Mouse (Mus musculus): Measurements from ENCODE around the gene Tpm4. TPM values are rescaled to one million over a fixed set of nuclear protein-coding genes. Genes with fewer than 3 reads are reported as not detected.

Tpm4 gene
- polyA plus RNA-seq, 1 experiment from 2014 or later: 927 TPM

Other genes with a start within 250 kb of the Tpm4 start
- 5.4 and 6.0 TPM in 2 replicates for gene Zfp882, start 226.4 kb upstream of the Tpm4 start, polyA plus RNA-seq (2015; fragmentation: Nextera tagmentation; extraction: Ambion mirVana)
- 22.0 and 24.6 TPM in 2 replicates for gene Zfp617, start 226.3 kb upstream of the Tpm4 start, polyA plus RNA-seq (2015; fragmentation: Nextera tagmentation; extraction: Ambion mirVana)
- gene Zfp961, start 183.9 kb upstream of the Tpm4 start, polyA plus RNA-seq (2015; fragmentation: Nextera tagmentation; extraction: Ambion mirVana): 22.4 and 24.4 TPM in 2 replicates
- gene Cyp4f18, start 125.3 kb upstream of the Tpm4 start, polyA plus RNA-seq (2015; fragmentation: Nextera tagmentation; extraction: Ambion mirVana): 3.1 and 3.8 TPM in 2 replicates
- gene Olfr372, start 93.8 kb upstream of the Tpm4 start, polyA plus RNA-seq (2015; fragmentation: Nextera tagmentation; extraction: Ambion mirVana): not detected in 2 replicates
- gene Olfr373, start 51.8 kb upstream of the Tpm4 start, polyA plus RNA-seq (2015; fragmentation: Nextera tagmentation; extraction: Ambion mirVana): not detected in 2 replicates
- gene Olfr374, start 27.9 kb upstream of the Tpm4 start, polyA plus RNA-seq (2015; fragmentation: Nextera tagmentation; extraction: Ambion mirVana): not detected in 2 replicates
- gene Rab8a, start 26.2 kb downstream of the Tpm4 start, polyA plus RNA-seq (2015; fragmentation: Nextera tagmentation; extraction: Ambion mirVana): 112 and 125 TPM in 2 replicates
- 0.41 and 0.60 TPM in 2 replicates for gene Hsh2d, start 54.7 kb downstream of the Tpm4 start, polyA plus RNA-seq (2015; fragmentation: Nextera tagmentation; extraction: Ambion mirVana)
- gene Cib3, start 77.9 kb downstream of the Tpm4 start, polyA plus RNA-seq (2015; fragmentation: Nextera tagmentation; extraction: Ambion mirVana): 0.20 TPM in 1 of 2 replicates, not detected in the other
- not detected in 2 replicates for gene Gm11034, start 78.7 kb downstream of the Tpm4 start, polyA plus RNA-seq (2015; fragmentation: Nextera tagmentation; extraction: Ambion mirVana)
- gene Fam32a, start 84.8 kb downstream of the Tpm4 start, polyA plus RNA-seq (2015; fragmentation: Nextera tagmentation; extraction: Ambion mirVana): 76.1 and 78.7 TPM in 2 replicates
- gene Ap1m1, start 105.0 kb downstream of the Tpm4 start, polyA plus RNA-seq (2015; fragmentation: Nextera tagmentation; extraction: Ambion mirVana): 98.3 and 101 TPM in 2 replicates
- gene Gm10282, start 170.3 kb downstream of the Tpm4 start, polyA plus RNA-seq (2015; fragmentation: Nextera tagmentation; extraction: Ambion mirVana): 33.3 and 34.5 TPM in 2 replicates
- gene Klf2, start 184.1 kb downstream of the Tpm4 start, polyA plus RNA-seq (2015; fragmentation: Nextera tagmentation; extraction: Ambion mirVana): 11.7 and 12.9 TPM in 2 replicates

Data from lung, embryonic 16.5 days (tissue).